Mouse (Mus musculus): ENCODE data around the gene Fggy.

DNA sequence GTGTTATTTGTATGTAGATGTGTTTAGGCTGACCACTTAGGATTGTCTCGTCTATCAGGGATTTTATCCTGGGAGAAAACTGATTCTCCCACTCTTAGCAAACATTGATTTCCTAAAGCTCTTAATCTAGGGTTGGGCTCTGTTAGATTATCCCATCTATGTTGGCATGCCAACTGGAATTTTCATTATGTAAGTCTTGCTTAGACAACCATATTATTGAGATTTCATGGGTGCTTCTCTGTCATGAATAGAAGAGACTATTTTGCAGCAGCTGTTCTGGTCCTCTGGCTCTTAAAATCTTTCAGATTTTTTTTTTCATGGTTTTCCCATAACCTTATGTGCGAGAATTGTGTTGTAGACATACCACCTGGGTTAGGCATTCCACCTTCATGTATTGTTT, 119.1 kb downstream of the Fggy start:
- TF ChIP-seq CTCF (IDR thresholded peaks at IDR 0.05; ENCODE audit: low read depth) = no peak
- no peak for TF ChIP-seq EP300 (optimal IDR thresholded peaks at IDR 0.05)
